Mouse (Mus musculus) embryo, embryonic 10 days (tissue): ENCODE results near the gene 4931429L15Rik.

Experiments used
- DNase-seq: peaks from one replicate; pipeline ENCODE4 v3.0.0-alpha.2; 2015; ENCODE audit warnings: low spot score

4931429L15Rik gene

DNA sequence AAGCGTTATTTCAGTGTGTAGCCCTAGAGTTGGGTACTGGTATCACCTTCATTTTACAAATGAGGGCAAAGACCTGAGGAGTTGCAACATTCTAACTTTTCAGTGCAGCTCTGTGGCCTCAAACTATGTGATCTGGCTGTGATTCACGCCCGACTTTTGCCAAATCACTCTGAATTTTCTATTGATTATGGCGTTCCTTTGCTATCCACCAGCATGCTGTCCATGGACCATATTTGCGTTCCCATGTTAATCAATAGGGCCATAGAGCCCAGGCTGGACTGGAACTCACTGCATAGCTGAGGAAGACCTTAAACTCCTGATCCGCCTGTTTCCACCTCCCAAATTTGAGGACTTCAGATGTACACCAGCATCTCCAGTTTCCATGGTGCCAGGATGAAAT, 60.7 kb downstream of the 4931429L15Rik start:
- DNase-seq: no peak

DNA sequence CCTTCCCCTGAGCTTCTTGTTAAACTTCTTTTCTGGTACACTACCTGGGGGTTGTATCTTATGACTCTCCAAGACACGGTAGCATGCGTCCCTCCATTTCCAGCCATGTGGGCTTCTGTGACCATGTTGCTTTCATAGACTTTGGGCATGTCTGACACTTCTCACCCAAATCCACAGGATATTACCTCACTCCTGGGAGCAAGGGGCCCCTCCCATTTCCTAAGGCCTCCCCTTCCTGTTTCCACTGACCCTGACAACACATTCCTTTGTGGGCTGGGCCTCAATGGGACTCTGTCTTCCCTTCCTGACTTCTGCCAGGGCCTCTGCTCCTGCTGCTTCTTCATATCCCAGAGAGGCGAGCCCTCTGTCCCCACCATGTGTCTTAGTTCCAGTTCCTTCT, 62.2 kb downstream of the 4931429L15Rik start:
- peak; percentile 18 for DNase-seq

DNA sequence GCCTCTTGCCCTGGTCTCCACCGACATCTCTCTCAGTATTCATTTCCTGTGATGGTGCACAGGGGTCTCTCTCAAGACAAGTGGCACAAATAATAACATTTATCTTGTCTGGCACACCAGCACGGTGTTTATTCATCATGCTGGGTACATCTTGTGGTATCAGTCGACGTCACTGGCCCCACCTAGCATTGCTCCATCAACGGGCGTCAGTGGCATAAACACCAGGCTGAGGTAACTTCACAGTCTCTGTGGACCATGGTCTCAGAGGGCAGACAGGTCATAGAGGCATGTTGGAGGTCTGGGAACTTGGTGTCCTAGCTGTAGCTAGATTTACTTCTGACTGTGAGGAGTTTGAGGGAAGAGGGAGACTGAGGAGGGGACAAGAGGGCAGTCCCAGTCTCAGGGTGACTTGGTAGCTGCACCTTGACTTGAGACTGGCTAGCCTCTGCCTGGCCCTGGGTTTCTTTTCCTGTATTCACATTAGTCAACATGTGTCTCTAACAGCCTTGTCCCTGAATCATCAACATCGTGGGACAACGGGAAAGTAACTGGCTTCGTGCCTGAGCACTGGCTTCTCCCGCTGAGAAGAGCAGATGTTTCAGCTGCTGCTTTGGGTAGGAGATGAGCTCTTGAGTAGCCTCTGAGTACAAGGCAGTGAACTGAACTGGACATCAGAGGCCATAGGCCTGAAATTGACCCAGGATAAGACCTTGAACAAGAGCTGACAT, 63.0 kb downstream of the 4931429L15Rik start:
- DNase-seq: no peak

- DNase-seq: no peak
Observed at GRCm38 (mm10) chr9:46256177-46256576, 63.6 kb downstream of the 4931429L15Rik start.
